Mouse (Mus musculus): ENCODE results near the gene Slc22a23. TPM values are rescaled to one million over a fixed set of nuclear protein-coding genes. Genes with fewer than 3 reads are reported as not detected.

Slc22a23 gene
- total and polyA plus RNA-seq, 3 experiments, result 11.1 to 14.2 (median 12.2) TPM

GRCm38 (mm10) chr13:34274890-34275289 lies 70.1 kb downstream of the Slc22a23 start:
- no peak overlapping the region for H3K9ac ChIP-seq (ENCODE audit: low read depth, low read length)
- H3K79me2 ChIP-seq (replicated peaks; ENCODE audit: control insufficient read depth, insufficient read depth, low read length), result no peaks in the 10 kb centered on the region
- no peak for TF ChIP-seq POLR2A (IDR thresholded peaks at IDR 0.05; ENCODE audit: insufficient read depth, low read depth, low read length)
- TF ChIP-seq EP300 (IDR thresholded peaks at IDR 0.05; ENCODE audit: insufficient read depth, low read depth, low read length), result no peak
- no peak for TF ChIP-seq CTCF (IDR thresholded peaks at IDR 0.05)
- H3K36me3 ChIP-seq (ENCODE audit: control insufficient read depth, insufficient read depth, low read length), result no peaks in the 10 kb centered on the region
- H3K4me1 ChIP-seq (ENCODE audit: control insufficient read depth, insufficient read depth, low read length), result peaks cover 1% of the 10 kb centered on the region
- H3K27me3 ChIP-seq (ENCODE audit: control insufficient read depth, insufficient read depth, low read length), result no peaks in the 10 kb centered on the region
- H3K4me3 ChIP-seq, result no peak overlapping the region
- 52% methylated on average over 1 of the region's 1 CpGs for WGBS
- no peak for DNase-seq
- no peak overlapping the region for H3K27ac ChIP-seq
- intact Hi-C loops (cut with DNase I), result no loop called here

DNA sequence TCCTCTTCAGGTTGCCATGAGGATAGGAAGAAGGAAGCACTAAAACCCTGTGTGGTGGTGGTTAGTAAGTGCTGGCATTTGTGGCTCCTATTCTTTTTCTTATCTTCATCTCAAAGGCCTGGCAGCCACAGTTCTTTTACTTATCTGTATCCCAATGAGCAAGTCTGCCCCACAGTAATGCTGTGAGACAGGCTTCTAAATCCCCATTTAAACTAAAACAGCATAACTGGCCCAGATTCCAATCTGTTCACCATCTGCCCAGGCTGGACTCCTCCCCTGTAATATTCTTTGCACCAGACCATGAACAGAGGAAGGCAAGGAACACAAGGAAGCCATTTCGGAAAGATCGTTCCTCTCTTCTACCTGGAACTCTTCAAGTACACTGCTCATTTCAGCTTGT lies 70.6 kb downstream of the Slc22a23 start:
- Histone ChIP-seq H3K36me3 (ENCODE audit: control insufficient read depth, insufficient read depth, low read length) (no peaks in the 10 kb centered on the region), H3K27ac (no peak overlapping the region), H3K4me3 (no peak overlapping the region), H3K79me2 (replicated peaks; ENCODE audit: control insufficient read depth, insufficient read depth, low read length) (no peaks in the 10 kb centered on the region), H3K27me3 (ENCODE audit: control insufficient read depth, insufficient read depth, low read length) (no peaks in the 10 kb centered on the region), H3K9ac (ENCODE audit: low read depth, low read length) (no peak overlapping the region), H3K4me1 (ENCODE audit: control insufficient read depth, insufficient read depth, low read length) (peaks cover 1% of the 10 kb centered on the region)
- TF ChIP-seq CTCF (IDR thresholded peaks at IDR 0.05) (no peak), EP300 (IDR thresholded peaks at IDR 0.05; ENCODE audit: insufficient read depth, low read depth, low read length) (no peak), POLR2A (IDR thresholded peaks at IDR 0.05; ENCODE audit: insufficient read depth, low read depth, low read length) (no peak)
- intact Hi-C loops (cut with DNase I), result no loop called here
- DNase-seq, result no peak
- 94% methylated on average over 2 of the region's 2 CpGs for WGBS

DNA sequence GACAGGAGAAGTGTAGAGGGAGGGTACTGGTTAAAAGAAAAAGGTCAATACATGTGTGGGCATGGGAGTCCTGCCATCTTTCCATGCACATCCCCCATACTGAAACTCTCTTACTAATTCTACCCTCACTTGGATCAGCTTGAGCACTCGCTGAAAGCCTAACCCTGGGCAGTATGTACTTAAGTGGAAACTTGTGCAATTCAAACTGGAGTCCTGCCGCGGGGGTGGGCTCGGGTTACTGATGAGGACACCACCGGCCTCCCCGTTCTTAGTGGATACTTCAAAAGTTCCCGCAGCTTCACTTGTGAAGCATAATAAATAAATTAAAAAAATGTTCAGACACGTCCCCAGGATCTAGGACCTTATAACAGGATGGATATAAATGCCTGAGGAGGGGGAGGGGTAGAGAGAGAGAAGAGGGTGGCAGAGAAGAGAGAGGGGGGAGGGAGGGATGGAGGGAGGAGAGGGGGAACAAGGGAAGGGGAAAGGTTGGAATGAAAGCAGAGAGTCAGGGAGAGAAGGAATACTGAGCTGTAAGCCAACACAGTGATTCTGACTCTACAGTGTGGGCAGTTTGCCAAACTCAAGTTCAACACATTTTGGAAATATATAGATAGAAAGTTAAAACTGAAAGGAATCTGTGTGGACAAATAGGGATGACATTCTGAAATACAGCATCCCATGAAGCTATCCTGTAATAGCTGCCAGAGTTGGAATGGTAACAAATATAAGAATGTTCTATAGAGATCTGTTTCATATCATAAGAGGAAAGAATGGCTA lies 72.5 kb downstream of the Slc22a23 start:
- Histone ChIP-seq H3K9ac (ENCODE audit: low read depth, low read length) (no peak overlapping the region), H3K36me3 (ENCODE audit: control insufficient read depth, insufficient read depth, low read length) (no peaks in the 10 kb centered on the region), H3K27ac (no peak overlapping the region), H3K79me2 (replicated peaks; ENCODE audit: control insufficient read depth, insufficient read depth, low read length) (no peaks in the 10 kb centered on the region), H3K27me3 (ENCODE audit: control insufficient read depth, insufficient read depth, low read length) (no peaks in the 10 kb centered on the region), H3K4me1 (ENCODE audit: control insufficient read depth, insufficient read depth, low read length) (no peaks in the 10 kb centered on the region; the same call in 1 of the 2 replicates), H3K4me3 (no peak overlapping the region)
- TF ChIP-seq EP300 (IDR thresholded peaks at IDR 0.05; ENCODE audit: insufficient read depth, low read depth, low read length) (no peak), POLR2A (IDR thresholded peaks at IDR 0.05; ENCODE audit: insufficient read depth, low read depth, low read length) (no peak), CTCF (IDR thresholded peaks at IDR 0.05) (no peak)
- 69% methylated on average over 8 of the region's 8 CpGs for WGBS
- no peak for DNase-seq
- intact Hi-C loops (cut with DNase I), result no loop called here

- TF ChIP-seq EP300 (IDR thresholded peaks at IDR 0.05; ENCODE audit: insufficient read depth, low read depth, low read length) (no peak), POLR2A (IDR thresholded peaks at IDR 0.05; ENCODE audit: insufficient read depth, low read depth, low read length) (no peak), CTCF (IDR thresholded peaks at IDR 0.05) (no peak)
- H3K36me3 ChIP-seq (ENCODE audit: control insufficient read depth, insufficient read depth, low read length), result no peaks in the 10 kb centered on the region
- intact Hi-C loops (cut with DNase I), result no loop called here
- no peak overlapping the region for H3K4me3 ChIP-seq
- DNase-seq, result no peak
- no peaks in the 10 kb centered on the region for H3K4me1 ChIP-seq (ENCODE audit: control insufficient read depth, insufficient read depth, low read length)
- no peaks in the 10 kb centered on the region for H3K79me2 ChIP-seq (replicated peaks; ENCODE audit: control insufficient read depth, insufficient read depth, low read length)
- no peak overlapping the region for H3K27ac ChIP-seq
- 80% methylated on average over 2 of the region's 2 CpGs for WGBS
- H3K27me3 ChIP-seq (ENCODE audit: control insufficient read depth, insufficient read depth, low read length), result no peaks in the 10 kb centered on the region
- no peak overlapping the region for H3K9ac ChIP-seq (ENCODE audit: low read depth, low read length)
These were observed 73.3 kb downstream of the Slc22a23 start for GRCm38 (mm10) chr13:34271665-34272064.

GRCm38 (mm10) chr13:34270886-34271602 lies 73.9 kb downstream of the Slc22a23 start:
- no peaks in the 10 kb centered on the region for H3K79me2 ChIP-seq (replicated peaks; ENCODE audit: control insufficient read depth, insufficient read depth, low read length)
- intact Hi-C loops (cut with DNase I), result no loop called here
- WGBS, result 81% methylated on average over 5 of the region's 5 CpGs

More at GRCm38 (mm10) chr13:34270886-34271602, 73.9 kb downstream of the Slc22a23 start:
- no peak for TF ChIP-seq CTCF (IDR thresholded peaks at IDR 0.05)
- no peak for TF ChIP-seq EP300 (IDR thresholded peaks at IDR 0.05; ENCODE audit: insufficient read depth, low read depth, low read length)
- Histone ChIP-seq H3K4me3 (no peak overlapping the region), H3K36me3 (ENCODE audit: control insufficient read depth, insufficient read depth, low read length) (no peaks in the 10 kb centered on the region), H3K9ac (ENCODE audit: low read depth, low read length) (no peak overlapping the region), H3K27me3 (ENCODE audit: control insufficient read depth, insufficient read depth, low read length) (no peaks in the 10 kb centered on the region), H3K27ac (no peak overlapping the region), H3K4me1 (ENCODE audit: control insufficient read depth, insufficient read depth, low read length) (no peaks in the 10 kb centered on the region)
- DNase-seq, result no peak
